Mouse (Mus musculus): ENCODE measurements around the gene Xxylt1.

- no peak for TF ChIP-seq CTCF (IDR thresholded peaks at IDR 0.05; ENCODE audit: extremely low read depth, insufficient read depth, insufficient read length, insufficient replicate concordance)
- no peak for TF ChIP-seq POLR2A (IDR thresholded peaks at IDR 0.05; ENCODE audit: low read depth, low read length)
Observed at GRCm38 (mm10) chr16:30918866-30919265, 162.4 kb downstream of the Xxylt1 start.

All from spleen, adult 2 months (tissue).